Mouse (Mus musculus) heart, postnatal 0 days (tissue): Measurements from ENCODE around the gene Cnnm4. TPM values are rescaled to one million over a fixed set of nuclear protein-coding genes. Genes with fewer than 3 reads are reported as not detected.
A peak's percentile ranks its signal among the peaks of the same experiment; 100 is the strongest.

ENCODE experiments used
- ATAC-seq: fragments of 200-750 bp; cut with Nextera tagmentation; 2 replicates; pipeline ENCODE4 v1.8.0; 2017; ENCODE audit warnings: low read depth, moderate number of reproducible peaks, moderate library complexity; ENCODE audit not compliant: insufficient read depth
- DNase-seq: peaks from one replicate; pipeline ENCODE4 v3.0.0-alpha.2; 2016; ENCODE audit warnings: low spot score
- H3K27ac ChIP-seq: fragments of 300-500 bp; sonication (generic); 2 replicates; pipeline ENCODE4 v1.5.1; 2014; ENCODE audit warnings: low read depth, mild to moderate bottlenecking
- H3K27me3 ChIP-seq: fragments of 300-500 bp; sonication (generic); 2 replicates; pipeline ENCODE4 v1.6.1; 2014; ENCODE audit warnings: low read length, mixed read lengths; ENCODE audit not compliant: control insufficient read depth, insufficient read depth
- H3K36me3 ChIP-seq: fragments of 300-500 bp; sonication (generic); replicated peaks from 2 replicates; pipeline ENCODE4 v1.6.1; 2014; ENCODE audit warnings: low read length, mixed read lengths; ENCODE audit not compliant: control insufficient read depth, insufficient read depth
- H3K4me1 ChIP-seq: fragments of 300-500 bp; sonication (generic); 2 replicates; pipeline ENCODE4 v1.6.1; 2014; ENCODE audit warnings: antibody characterized with exemption; ENCODE audit not compliant: control insufficient read depth, insufficient read depth
- H3K4me2 ChIP-seq: fragments of 300-500 bp; sonication (generic); 2 replicates; pipeline ENCODE4 v1.6.1; 2014; ENCODE audit warnings: low read depth, mild to moderate bottlenecking, low read length, moderate library complexity
- H3K4me3 ChIP-seq: fragments of 300-500 bp; sonication (generic); 2 replicates; pipeline ENCODE4 v1.5.1; 2014; ENCODE audit warnings: low read depth, low read length
- H3K9ac ChIP-seq: fragments of 300-500 bp; sonication (generic); replicated peaks from 2 replicates; pipeline ENCODE4 v1.6.1; 2014; ENCODE audit warnings: low read depth, low read length, mixed read lengths
- H3K9me3 ChIP-seq: fragments of 300-500 bp; sonication (generic); replicated peaks from 2 replicates; pipeline ENCODE4 v1.6.1; 2016; ENCODE audit warnings: low read length; ENCODE audit not compliant: control insufficient read depth
- CTCF ChIP-seq: IDR thresholded peaks from 2 replicates; pipeline ENCODE4 v1.5.1; 2016; ENCODE audit warnings: antibody characterized with exemption, control low read depth, low read depth
- EP300 ChIP-seq: IDR thresholded peaks from 2 replicates; pipeline ENCODE4 v1.6.1; 2016; ENCODE audit warnings: antibody characterized with exemption, low read depth
- WGBS: fragments of 180-500 bp; shearing (Covaris S2); extraction: QIAGEN DNeasy Blood & Tissue Kit; methylation state at CpG from one replicate; pipeline ENCODE4 v1.1.7; 2014; 5-methylcytosine and 5-hydroxymethylcytosine counted together
- polyA plus RNA-seq: library from polyadenylated mRNA; unstranded; fragments of >200 nt; fragmentation: Nextera tagmentation; extraction: Ambion mirVana; gene quantifications from 2 replicates; pipeline ENCODE4 v1.2.1, GENCODE M21; 2015
- total RNA-seq: library from RNA; depleted of rRNA; stranded (reverse); fragments of >200 nt; gene quantifications from 2 replicates; pipeline ENCODE4 v1.2.3, GENCODE M21; 2014; ENCODE audit warnings: low replicate concordance

The Cnnm4 gene
- total and polyA plus RNA-seq, 2 experiments from 2014 or later = 3.6 to 5.2 TPM

- ATAC-seq = no peak
- no peak overlapping the region for H3K4me3 ChIP-seq
These were observed 25.2 kb upstream of the Cnnm4 start for GRCm38 (mm10) chr1:36446106-36446824.

GRCm38 (mm10) chr1:36446841-36447240, 24.6 kb upstream of the Cnnm4 start:
- ATAC-seq (no peak), DNase-seq (no peak)
- H3K36me3 ChIP-seq = no peaks in the 10 kb centered on the region
- no peaks in the 10 kb centered on the region for H3K27me3 ChIP-seq
- H3K9ac ChIP-seq = no peak overlapping the region
- H3K4me2 ChIP-seq = no peak overlapping the region
- no peaks in the 10 kb centered on the region for H3K9me3 ChIP-seq
- H3K4me3 ChIP-seq = no peak overlapping the region
- TF ChIP-seq EP300 = no peak
- no peak for TF ChIP-seq CTCF
- peaks cover 6% of the 10 kb centered on the region; the same call in 1 of the 2 replicates for H3K4me1 ChIP-seq
- no peak overlapping the region for H3K27ac ChIP-seq
- 81% methylated on average over 5 of the region's 5 CpGs for WGBS

More at GRCm38 (mm10) chr1:36446106-36446824, 25.2 kb upstream of the Cnnm4 start:
- no peak for TF ChIP-seq EP300
- Histone ChIP-seq H3K9me3 (no peaks in the 10 kb centered on the region), H3K4me2 (no peak overlapping the region), H3K9ac (no peak overlapping the region), H3K36me3 (0 out of 2 replicates have a peak, but pooled peaks cover 4% of the 10 kb centered on the region), H3K27me3 (no peaks in the 10 kb centered on the region), H3K4me1 (peaks cover 6% of the 10 kb centered on the region; the same call in 1 of the 2 replicates), H3K27ac (no peak overlapping the region)
- WGBS = 68% methylated on average over 5 of the region's 5 CpGs
- DNase-seq = no peak

GRCm38 (mm10) chr1:36454055-36454815, 17.2 kb upstream of the Cnnm4 start:
- TF ChIP-seq CTCF = no peak
- no peak for TF ChIP-seq EP300
- H3K9me3 ChIP-seq = 0 out of 2 replicates have a peak, but pooled peaks cover 2% of the 10 kb centered on the region
- no peak overlapping the region for H3K4me2 ChIP-seq
- H3K27me3 ChIP-seq = no peaks in the 10 kb centered on the region
- no peak for DNase-seq
- no peaks in the 10 kb centered on the region for H3K36me3 ChIP-seq
- no peak overlapping the region for H3K27ac ChIP-seq
- 82% methylated on average over 6 of the region's 6 CpGs for WGBS
- no peak overlapping the region for H3K9ac ChIP-seq
- no peaks in the 10 kb centered on the region for H3K4me1 ChIP-seq
- H3K4me3 ChIP-seq = no peak overlapping the region
- no peak for ATAC-seq

- no peaks in the 10 kb centered on the region for H3K27me3 ChIP-seq
- 19% methylated on average over 7 of the region's 7 CpGs for WGBS
- DNase-seq (no peak), ATAC-seq (peak; percentile 30; the same call in 1 of the 2 replicates)
- no peak overlapping the region for H3K4me3 ChIP-seq
- peak overlapping the region; percentile 47; the same call in 1 of the 2 replicates for H3K27ac ChIP-seq
- H3K36me3 ChIP-seq = no peaks in the 10 kb centered on the region
- no peak overlapping the region for H3K4me2 ChIP-seq
- no peak for TF ChIP-seq CTCF
- TF ChIP-seq EP300 = no peak
- H3K9me3 ChIP-seq = 0 out of 2 replicates have a peak, but pooled peaks cover 2% of the 10 kb centered on the region
- H3K4me1 ChIP-seq = no peaks in the 10 kb centered on the region
- no peak overlapping the region for H3K9ac ChIP-seq
These were observed 13.9 kb upstream of the Cnnm4 start for GRCm38 (mm10) chr1:36457388-36458014.

- no peaks in the 10 kb centered on the region for H3K36me3 ChIP-seq
- 61% methylated on average over 5 of the region's 5 CpGs for WGBS
- no peaks in the 10 kb centered on the region for H3K27me3 ChIP-seq
- no peak overlapping the region for H3K9ac ChIP-seq
- H3K9me3 ChIP-seq = 0 out of 2 replicates have a peak, but pooled peaks cover 2% of the 10 kb centered on the region
- TF ChIP-seq EP300 (no peak), CTCF (no peak)
- H3K27ac ChIP-seq = no peak overlapping the region
- ATAC-seq (no peak), DNase-seq (no peak)
- no peak overlapping the region for H3K4me2 ChIP-seq
- H3K4me1 ChIP-seq = no peaks in the 10 kb centered on the region
- H3K4me3 ChIP-seq = no peak overlapping the region
These were observed 13.3 kb upstream of the Cnnm4 start for GRCm38 (mm10) chr1:36458169-36458568.
